Comparison of ENCODE assay signal across 8 mouse cellular contexts in the genomic region with DNA sequence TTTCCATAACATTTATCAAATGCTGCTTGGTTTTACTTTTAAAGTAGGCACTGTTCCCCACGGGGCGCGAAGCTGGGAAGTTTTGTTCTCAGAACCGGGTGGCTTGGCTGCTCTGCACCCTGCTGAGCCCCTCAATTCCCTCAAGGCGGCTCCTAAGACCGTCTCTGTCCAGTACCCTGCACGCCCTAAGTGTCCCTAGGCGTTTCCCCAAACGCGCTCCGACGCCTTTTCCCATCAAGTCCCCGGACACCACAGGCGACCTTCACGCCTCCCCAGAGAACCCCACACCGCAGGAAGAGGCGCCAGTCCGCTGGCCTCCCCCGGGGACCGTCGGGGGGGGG. TPM values are rescaled to one million over a fixed set of nuclear protein-coding genes. Genes with fewer than 3 reads are reported as not detected.
DNase-seq lines count a peak whose midpoint lies in the region; ATAC-seq lines count a peak whose summit lies in the region.

No protein-coding gene starts in this region.

- peaks cover 19% of the 10 kb centered on the region for H3K4me1 ChIP-seq in lung, embryonic 15.5 days
- H3K4me1 ChIP-seq in hindbrain, embryonic 12.5 days, result peaks cover 15% of the 10 kb centered on the region
- peaks cover 21% of the 10 kb centered on the region for H3K4me1 ChIP-seq in midbrain, embryonic 13.5 days (replicated peaks)

- peak; percentile 52; the same call in 1 of the 2 replicates for ATAC-seq in lung, embryonic 15.5 days (ENCODE audit: borderline replicate concordance, extremely low read depth, low FRiP score, low TSS enrichment)
- ATAC-seq in hindbrain, embryonic 12.5 days (ENCODE audit: low FRiP score), result peak; percentile 64
- ATAC-seq in midbrain, embryonic 13.5 days, result peak; percentile 72

- DNase-seq in lung, adult 18-20 months, result no peak
- DNase-seq in embryo, embryonic 9.5 days (ENCODE audit: extremely low spot score), result peak; percentile 61
- DNase-seq in left cerebral cortex, postnatal 14 days (ENCODE audit: low spot score in 2 of 2), result no peak
- DNase-seq in adrenal gland, postnatal 25 days, result no peak
- DNase-seq in testis, postnatal 14 days (ENCODE audit: low spot score), result no peak

- no peaks in the 10 kb centered on the region for H3K36me3 ChIP-seq in lung, embryonic 15.5 days
- no peaks in the 10 kb centered on the region for H3K36me3 ChIP-seq in hindbrain, embryonic 12.5 days
- no peaks in the 10 kb centered on the region for H3K36me3 ChIP-seq in midbrain, embryonic 13.5 days

- H3K27ac ChIP-seq in lung, embryonic 15.5 days, result no peak overlapping the region
- H3K27ac ChIP-seq in hindbrain, embryonic 12.5 days, result no peak overlapping the region
- H3K27ac ChIP-seq in midbrain, embryonic 13.5 days, result no peak overlapping the region

- WGBS in lung, embryonic 15.5 days, result 1% methylated on average over 17 of the region's 21 CpGs
- 0% methylated on average over 19 of the region's 21 CpGs for WGBS in hindbrain, embryonic 12.5 days
- WGBS in midbrain, embryonic 13.5 days, result 1% methylated on average over 21 of the region's 21 CpGs

- no peak overlapping the region for H3K9ac ChIP-seq in lung, embryonic 15.5 days
- peak overlapping the region; percentile 68 for H3K9ac ChIP-seq in hindbrain, embryonic 12.5 days
- peak overlapping the region; percentile 74 for H3K9ac ChIP-seq in midbrain, embryonic 13.5 days (replicated peaks)

- intact Hi-C loops in left cerebral cortex, postnatal 14 days (cut with DNase I), result no loop called here

- H3K9me3 ChIP-seq in lung, embryonic 15.5 days, result no peaks in the 10 kb centered on the region
- H3K9me3 ChIP-seq in hindbrain, embryonic 12.5 days (replicated peaks), result no peaks in the 10 kb centered on the region
- no peaks in the 10 kb centered on the region for H3K9me3 ChIP-seq in midbrain, embryonic 13.5 days

- H3K27me3 ChIP-seq in lung, embryonic 15.5 days, result peaks cover 53% of the 10 kb centered on the region
- peaks cover 51% of the 10 kb centered on the region for H3K27me3 ChIP-seq in hindbrain, embryonic 12.5 days
- H3K27me3 ChIP-seq in midbrain, embryonic 13.5 days, result peaks cover 57% of the 10 kb centered on the region

- peak overlapping the region; percentile 99 for H3K4me2 ChIP-seq in lung, embryonic 15.5 days
- peak overlapping the region; percentile 90 for H3K4me2 ChIP-seq in hindbrain, embryonic 12.5 days (replicated peaks)
- peak overlapping the region; percentile 98 for H3K4me2 ChIP-seq in midbrain, embryonic 13.5 days (replicated peaks)

- peak overlapping the region; percentile 49 for H3K4me3 ChIP-seq in lung, embryonic 15.5 days
- H3K4me3 ChIP-seq in hindbrain, embryonic 12.5 days, result peak overlapping the region; percentile 67
- peak overlapping the region; percentile 75 for H3K4me3 ChIP-seq in midbrain, embryonic 13.5 days (replicated peaks)

RNA-seq across cellular contexts. Expression of gene Coch, which starts 0.3 kb away (rescaled TPM):
- polyA plus RNA-seq in lung, embryonic 15.5 days (2015; fragmentation: Nextera tagmentation; extraction: Ambion mirVana), result 0.70 and 0.90 TPM in 2 replicates
- polyA plus RNA-seq in hindbrain, embryonic 12.5 days (2016; fragmentation: Nextera tagmentation; extraction: Ambion mirVana), result 11.9 and 12.0 TPM in 2 replicates
- polyA plus RNA-seq in midbrain, embryonic 13.5 days (2015; fragmentation: Nextera tagmentation; extraction: Ambion mirVana), result 6.7 TPM in 2 replicates
- total RNA-seq in left cerebral cortex, postnatal 14 days (2021), result 10 to 100 TPM; 31.4 to 42.6 TPM
- total RNA-seq in adrenal gland, postnatal 25 days (2021), result 0.46 TPM in 1 of 2 replicates, not detected in the other
